Mouse (Mus musculus) lung, embryonic 16.5 days (tissue): ENCODE measurements at regions not wholly inside any gene's neighbourhood (a gene's known extent, or its start where the extent isn't known, plus 50 kb on each side); places are given as distances from the start of the nearest gene placed in this dataset.

ENCODE experiments used
- ATAC-seq: fragments of 200-750 bp; cut with Nextera tagmentation; 2 replicates; pipeline ENCODE4 v1.8.0; 2017; ENCODE audit warnings: low read depth, mild to moderate bottlenecking, moderate library complexity
- H3K27ac ChIP-seq: fragments of 300-500 bp; sonication (generic); 2 replicates; pipeline ENCODE4 v1.5.1; 2014; ENCODE audit warnings: mild to moderate bottlenecking, control low read depth, low read length
- H3K27me3 ChIP-seq: fragments of 300-500 bp; sonication (generic); 2 replicates; pipeline ENCODE4 v1.6.1; 2014; ENCODE audit warnings: low read depth, low read length, mixed read lengths; ENCODE audit not compliant: control insufficient read depth, insufficient read depth
- H3K36me3 ChIP-seq: fragments of 300-500 bp; sonication (generic); 2 replicates; pipeline ENCODE4 v1.6.1; 2014; ENCODE audit warnings: low read length; ENCODE audit not compliant: control insufficient read depth, insufficient read depth
- H3K4me1 ChIP-seq: fragments of 300-500 bp; sonication (generic); replicated peaks from 2 replicates; pipeline ENCODE4 v1.6.1; 2014; ENCODE audit warnings: low read length, mixed read lengths; ENCODE audit not compliant: control insufficient read depth, insufficient read depth
- H3K4me2 ChIP-seq: fragments of 300-500 bp; sonication (generic); 2 replicates; pipeline ENCODE4 v1.6.1; 2014; ENCODE audit warnings: low read depth, low read length, control low read depth
- H3K4me3 ChIP-seq: fragments of 300-500 bp; sonication (generic); 2 replicates; pipeline ENCODE4 v1.5.1; 2014; ENCODE audit warnings: mild to moderate bottlenecking, low read length, control low read depth
- H3K9ac ChIP-seq: fragments of 300-500 bp; sonication (generic); 2 replicates; pipeline ENCODE4 v1.6.1; 2014; ENCODE audit warnings: low read length, control low read depth
- H3K9me3 ChIP-seq: fragments of 300-500 bp; sonication (generic); 2 replicates; pipeline ENCODE4 v1.6.1; 2016; ENCODE audit warnings: low read length; ENCODE audit not compliant: control insufficient read depth
- WGBS: fragments of 180-500 bp; shearing (Covaris S2); extraction: QIAGEN DNeasy Blood & Tissue Kit; methylation state at CpG from one replicate; pipeline ENCODE4 v1.1.7; 2014; 5-methylcytosine and 5-hydroxymethylcytosine counted together

DNA sequence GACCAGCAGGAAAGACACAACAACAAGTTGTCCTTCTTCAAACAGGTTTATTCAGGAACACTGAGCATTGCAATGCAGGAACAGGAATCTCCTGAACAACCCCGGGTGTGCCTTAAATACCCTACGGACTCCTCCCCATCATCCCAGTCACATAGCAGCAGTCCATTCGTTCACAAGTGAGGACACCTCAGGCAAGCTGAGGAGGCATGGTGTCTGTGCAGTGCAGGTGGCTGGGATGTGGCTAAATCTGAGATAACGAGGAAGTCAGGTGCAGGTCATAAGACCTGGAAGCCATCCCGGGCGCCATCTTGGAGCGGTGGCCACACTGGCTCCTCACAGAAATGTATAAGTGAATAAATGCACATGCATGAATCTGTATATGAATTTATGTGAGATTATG, 826.0 kb downstream of the Slitrk6 start:
- Histone ChIP-seq H3K9me3 (no peaks in the 10 kb centered on the region), H3K4me3 (no peak overlapping the region), H3K4me2 (no peak overlapping the region), H3K27me3 (no peaks in the 10 kb centered on the region), H3K27ac (no peak overlapping the region), H3K36me3 (no peaks in the 10 kb centered on the region), H3K4me1 (no peaks in the 10 kb centered on the region), H3K9ac (no peak overlapping the region)
- ATAC-seq = no peak
- 88% methylated on average over 7 of the region's 7 CpGs for WGBS

DNA sequence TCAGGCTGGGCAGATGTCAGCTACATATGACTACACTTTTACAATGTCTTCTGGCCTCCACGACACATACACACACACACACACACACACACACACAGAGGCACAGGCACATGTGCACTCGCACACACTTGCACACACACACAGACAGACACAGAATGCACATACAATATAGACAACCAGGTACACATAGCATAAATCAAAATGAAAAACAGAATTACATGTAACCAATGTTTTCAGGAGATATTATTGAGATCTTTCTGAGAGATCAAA, 863.1 kb downstream of the Slitrk6 start:
- Histone ChIP-seq H3K4me3 (no peak overlapping the region), H3K4me2 (no peak overlapping the region), H3K4me1 (no peaks in the 10 kb centered on the region), H3K27ac (no peak overlapping the region), H3K9me3 (no peaks in the 10 kb centered on the region), H3K9ac (no peak overlapping the region), H3K36me3 (no peaks in the 10 kb centered on the region), H3K27me3 (no peaks in the 10 kb centered on the region)
- ATAC-seq = no peak
- WGBS = 80% methylated on average over 2 of the region's 2 CpGs

DNA sequence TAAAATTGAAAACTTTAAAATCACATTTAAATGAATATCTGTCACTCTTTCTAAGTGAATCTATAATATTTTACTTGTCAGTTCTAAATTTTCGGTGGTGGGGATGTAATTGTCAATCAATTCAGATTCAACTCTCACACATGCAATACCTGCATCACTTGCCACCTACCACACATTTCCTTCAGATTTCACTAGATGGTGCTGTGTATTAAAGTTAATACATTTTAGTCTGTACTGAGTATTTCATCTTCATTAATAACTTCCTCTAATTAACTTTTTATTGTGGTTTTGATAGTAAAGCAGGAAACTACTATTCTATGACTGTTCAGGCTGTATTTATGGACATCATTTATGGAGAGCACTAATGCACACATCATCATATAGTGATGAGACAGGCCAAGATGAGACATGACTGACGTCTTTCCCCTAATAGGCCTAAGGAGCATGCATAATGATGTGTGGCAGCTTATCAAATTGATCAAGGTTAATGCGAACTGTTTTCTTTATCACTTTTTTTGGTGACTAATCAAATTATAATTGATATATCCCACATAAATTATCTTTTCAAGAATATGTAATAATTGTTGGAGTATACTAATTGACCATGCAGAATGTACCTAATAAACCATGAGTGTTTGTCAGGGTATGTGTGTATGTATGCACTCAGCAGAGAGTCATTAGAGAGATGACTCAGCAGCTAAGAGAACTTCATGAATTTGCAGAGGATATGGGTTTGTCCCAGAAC, 863.6 kb downstream of the Slitrk6 start:
- Histone ChIP-seq H3K27ac (no peak overlapping the region), H3K4me2 (no peak overlapping the region), H3K4me1 (no peaks in the 10 kb centered on the region), H3K4me3 (no peak overlapping the region), H3K27me3 (no peaks in the 10 kb centered on the region), H3K9me3 (no peaks in the 10 kb centered on the region), H3K36me3 (no peaks in the 10 kb centered on the region), H3K9ac (no peak overlapping the region)
- 77% methylated on average over 3 of the region's 3 CpGs for WGBS
- no peak for ATAC-seq

DNA sequence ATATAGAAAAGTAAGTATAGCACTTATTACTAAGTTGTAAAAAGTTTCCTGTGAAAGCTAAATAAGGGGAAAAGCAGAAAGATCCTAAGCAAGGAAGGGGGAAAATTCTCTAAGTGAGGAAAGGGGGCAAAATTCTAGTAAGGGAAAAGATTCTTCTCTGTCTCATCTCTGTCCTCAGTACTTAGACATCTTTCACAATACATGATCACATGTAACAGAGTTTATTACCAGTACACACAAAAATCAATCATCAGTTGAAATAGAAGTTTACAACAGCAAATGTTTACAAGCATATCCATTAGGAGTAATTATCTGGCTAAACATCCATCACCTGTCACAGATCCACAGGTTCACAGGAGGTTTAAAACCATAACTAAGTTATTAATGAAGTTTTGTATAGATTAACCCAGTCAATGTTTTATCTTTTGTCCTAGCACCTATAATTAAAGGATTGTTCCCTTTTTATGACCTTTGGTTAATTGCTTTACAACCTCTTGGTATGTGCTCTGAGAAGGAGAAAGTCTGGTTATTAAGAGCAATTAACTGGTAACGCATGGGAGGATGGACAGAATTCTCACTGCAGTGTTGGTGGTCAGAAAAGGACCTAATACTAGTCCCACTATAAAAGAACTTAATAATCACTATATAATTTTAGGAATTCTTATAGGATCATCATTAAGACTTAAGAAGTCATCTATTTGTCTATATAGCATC, 877.8 kb downstream of the Slitrk6 start:
- H3K36me3 ChIP-seq = no peaks in the 10 kb centered on the region
- H3K27ac ChIP-seq = no peak overlapping the region
- H3K4me1 ChIP-seq = no peaks in the 10 kb centered on the region
- 73% methylated on average over 1 of the region's 1 CpGs for WGBS
- H3K9ac ChIP-seq = no peak overlapping the region
- no peak overlapping the region for H3K4me2 ChIP-seq
- H3K27me3 ChIP-seq = no peaks in the 10 kb centered on the region
- H3K4me3 ChIP-seq = no peak overlapping the region
- no peak for ATAC-seq
- no peaks in the 10 kb centered on the region for H3K9me3 ChIP-seq

DNA sequence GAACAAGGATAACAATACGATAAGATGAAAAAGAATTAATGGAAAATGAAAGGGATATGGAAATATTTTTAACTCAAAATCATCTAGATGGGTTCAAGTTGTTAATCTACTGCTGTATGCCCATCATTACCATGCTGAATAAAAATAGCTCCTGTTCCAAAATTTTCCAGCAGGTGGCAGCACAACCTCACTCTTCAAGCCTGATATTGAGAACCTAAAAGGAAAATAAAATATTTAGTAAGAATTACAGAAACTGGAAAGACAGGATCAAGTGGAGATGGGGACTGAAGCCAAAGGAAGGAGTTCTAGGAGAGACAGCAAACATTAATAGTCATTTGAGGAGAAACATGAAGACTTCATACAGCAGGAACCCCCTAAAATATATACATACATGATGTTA, 880.7 kb downstream of the Slitrk6 start:
- H3K27ac ChIP-seq = no peak overlapping the region
- no peak overlapping the region for H3K9ac ChIP-seq
- H3K36me3 ChIP-seq = no peaks in the 10 kb centered on the region
- H3K9me3 ChIP-seq = no peaks in the 10 kb centered on the region
- H3K4me3 ChIP-seq = no peak overlapping the region
- ATAC-seq = no peak
- 7% methylated on average over 1 of the region's 1 CpGs for WGBS
- H3K4me2 ChIP-seq = no peak overlapping the region
- no peaks in the 10 kb centered on the region for H3K27me3 ChIP-seq
- H3K4me1 ChIP-seq = no peaks in the 10 kb centered on the region

DNA sequence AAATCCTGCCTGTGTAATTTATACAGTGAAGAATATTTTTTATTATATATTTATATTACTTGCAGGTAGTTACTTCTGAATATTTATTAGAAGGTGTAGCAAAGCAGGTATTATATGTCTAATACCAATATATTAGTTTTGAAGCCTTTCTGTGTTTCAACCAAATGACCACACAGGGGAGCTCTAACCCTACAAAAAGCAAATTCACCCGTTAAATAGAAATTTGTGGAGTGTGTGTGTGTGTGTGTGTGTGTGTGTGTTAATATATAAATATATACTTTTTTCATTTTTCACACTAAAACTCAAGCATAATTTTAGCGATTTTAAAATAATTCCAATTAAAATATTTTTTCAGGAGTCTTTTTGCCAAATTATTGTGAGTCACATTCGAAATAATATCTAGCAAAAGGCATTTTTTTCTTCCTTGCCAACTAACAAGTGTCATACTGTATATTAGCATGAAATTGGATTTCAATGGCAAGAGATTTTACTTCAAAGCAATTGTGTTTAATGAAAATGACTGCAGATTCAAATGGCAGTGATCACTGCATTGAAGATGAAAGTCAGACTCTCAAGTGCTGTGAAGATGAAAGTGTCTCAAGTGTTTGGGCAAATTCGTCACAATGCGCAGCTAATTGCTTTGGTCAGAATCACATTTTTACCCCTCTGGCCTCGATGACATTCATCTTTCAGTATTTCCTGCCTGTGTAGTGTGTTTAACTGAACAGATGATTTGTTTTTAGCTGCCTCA, 914.4 kb downstream of the Slitrk6 start:
- Histone ChIP-seq H3K9ac (no peak overlapping the region), H3K27ac (no peak overlapping the region)
- 28% methylated on average over 6 of the region's 6 CpGs for WGBS

DNA sequence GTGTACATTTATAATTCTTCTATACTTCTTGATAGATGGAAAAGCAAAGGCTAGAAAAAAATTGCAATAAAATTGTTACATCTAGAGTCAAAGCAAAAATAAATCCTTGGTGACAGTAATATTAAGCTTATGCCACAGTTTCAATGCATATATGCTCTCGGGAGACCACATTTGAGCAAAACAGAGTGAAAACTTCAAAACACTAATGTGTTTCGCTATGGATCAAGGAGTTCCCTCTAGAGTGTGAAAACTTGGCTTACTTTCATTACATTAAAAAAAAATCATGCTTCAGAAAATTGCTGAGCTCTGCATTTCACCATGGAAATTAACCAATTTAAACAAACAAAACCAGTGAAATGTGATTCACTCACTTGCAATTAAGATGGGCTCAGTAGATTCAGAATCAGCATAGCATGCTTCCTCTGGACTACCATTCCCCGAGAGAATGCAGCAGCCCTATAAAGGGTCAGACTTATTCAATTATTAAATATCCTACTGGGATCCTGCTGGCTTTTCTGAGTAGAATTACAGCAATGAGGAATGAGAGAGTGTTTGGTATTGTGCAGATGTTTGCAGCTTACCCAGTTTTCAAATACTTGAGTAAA, 888.7 kb upstream of the Slitrk1 start:
- Histone ChIP-seq H3K36me3 (no peaks in the 10 kb centered on the region), H3K9ac (no peak overlapping the region), H3K4me1 (no peaks in the 10 kb centered on the region), H3K27me3 (no peaks in the 10 kb centered on the region), H3K27ac (no peak overlapping the region), H3K9me3 (no peaks in the 10 kb centered on the region), H3K4me2 (no peak overlapping the region), H3K4me3 (no peak overlapping the region)
- 52% methylated on average over 3 of the region's 3 CpGs for WGBS
- ATAC-seq = no peak

More for the DNA sequence above, 914.4 kb downstream of the Slitrk6 start:
- Histone ChIP-seq H3K9me3 (no peaks in the 10 kb centered on the region), H3K4me1 (no peaks in the 10 kb centered on the region), H3K4me3 (no peak overlapping the region), H3K36me3 (no peaks in the 10 kb centered on the region), H3K4me2 (no peak overlapping the region), H3K27me3 (no peaks in the 10 kb centered on the region)
- no peak for ATAC-seq

DNA sequence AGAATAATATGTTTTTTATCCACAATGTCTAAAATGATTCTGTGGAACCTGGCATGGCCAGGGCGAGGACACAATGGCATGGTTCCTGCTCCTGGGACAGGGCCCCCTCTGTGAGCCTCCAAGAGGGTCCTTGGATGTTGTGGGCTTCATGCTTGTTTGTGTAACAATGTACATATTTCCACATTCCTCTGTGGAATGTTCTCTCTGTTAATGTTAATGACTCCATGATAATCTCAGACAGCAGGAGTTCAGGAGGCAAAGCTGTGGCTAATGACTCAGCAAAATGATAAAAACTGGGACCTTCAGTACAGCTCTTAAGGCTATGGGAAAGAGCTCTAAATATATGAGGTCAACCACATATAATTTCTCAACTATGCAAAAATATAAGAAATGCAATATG, 858.3 kb upstream of the Slitrk1 start:
- Histone ChIP-seq H3K36me3 (no peaks in the 10 kb centered on the region), H3K27me3 (no peaks in the 10 kb centered on the region), H3K4me1 (no peaks in the 10 kb centered on the region), H3K4me2 (no peak overlapping the region), H3K9me3 (no peaks in the 10 kb centered on the region), H3K27ac (no peak overlapping the region), H3K4me3 (no peak overlapping the region), H3K9ac (no peak overlapping the region)
- WGBS = 55% methylated on average over 1 of the region's 1 CpGs
- ATAC-seq = no peak

DNA sequence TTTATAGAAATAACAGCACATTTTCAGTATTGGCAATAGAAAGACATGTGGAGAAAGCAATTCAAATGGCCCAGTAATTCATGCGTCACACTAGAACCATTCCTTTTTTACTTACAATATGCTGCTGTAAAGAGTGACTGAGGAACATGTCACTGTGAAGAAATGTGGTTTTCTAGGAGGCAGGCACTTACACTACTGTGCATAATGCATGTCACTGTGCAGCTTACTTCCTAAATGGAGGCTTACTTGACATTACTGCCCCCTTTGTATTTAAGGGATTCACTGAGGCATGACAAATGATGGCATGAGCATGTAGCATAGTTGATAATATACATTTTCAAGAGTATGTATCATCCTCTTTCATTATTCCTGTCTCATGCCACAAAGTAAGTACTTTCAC, 846.9 kb upstream of the Slitrk1 start:
- Histone ChIP-seq H3K36me3 (no peaks in the 10 kb centered on the region), H3K9me3 (no peaks in the 10 kb centered on the region), H3K9ac (no peak overlapping the region), H3K4me3 (no peak overlapping the region), H3K4me2 (no peak overlapping the region), H3K4me1 (no peaks in the 10 kb centered on the region), H3K27me3 (no peaks in the 10 kb centered on the region), H3K27ac (no peak overlapping the region)
- no peak for ATAC-seq
- WGBS = 78% methylated on average over 1 of the region's 1 CpGs
